Mouse (Mus musculus): ENCODE measurements around the gene Nog. TPM values are rescaled to one million over a fixed set of nuclear protein-coding genes. Genes with fewer than 3 reads are reported as not detected.

Gene Nog
- polyA plus RNA-seq, 1 experiment from 2014 or later, result 11.1 TPM

GRCm38 (mm10) chr11:89310217-89310616 lies 8.1 kb upstream of the Nog start:
- Histone ChIP-seq H3K9me3 (no peaks in the 10 kb centered on the region), H3K4me1 (replicated peaks) (peaks cover 7% of the 10 kb centered on the region; the same call in 1 of the 2 replicates), H3K27me3 (peaks cover 25% of the 10 kb centered on the region), H3K4me3 (replicated peaks) (no peak overlapping the region), H3K9ac (replicated peaks) (no peak overlapping the region), H3K27ac (no peak overlapping the region), H3K36me3 (no peaks in the 10 kb centered on the region), H3K4me2 (no peak overlapping the region)
- 60% methylated on average over 11 of the region's 11 CpGs for WGBS
- ATAC-seq (ENCODE audit: insufficient number of reproducible peaks, insufficient read depth, low FRiP score, low TSS enrichment, low read depth), result no peak

GRCm38 (mm10) chr11:89303421-89303820 lies 1.3 kb upstream of the Nog start:
- Histone ChIP-seq H3K36me3 (no peaks in the 10 kb centered on the region), H3K4me1 (replicated peaks) (peaks cover 22% of the 10 kb centered on the region), H3K27ac (0 out of 2 replicates have a peak overlapping the region, but pooled peaks have one; percentile 7), H3K4me2 (peak overlapping the region; percentile 92), H3K9me3 (no peaks in the 10 kb centered on the region), H3K27me3 (peaks cover 55% of the 10 kb centered on the region), H3K9ac (replicated peaks) (peak overlapping the region; percentile 82; the same call in 1 of the 2 replicates), H3K4me3 (replicated peaks) (peak overlapping the region; percentile 68)
- WGBS, result under 1% methylated on average over 16 of the region's 16 CpGs
- ATAC-seq (ENCODE audit: insufficient number of reproducible peaks, insufficient read depth, low FRiP score, low TSS enrichment, low read depth), result peak; percentile 43; the same call in 1 of the 2 replicates

- Histone ChIP-seq H3K4me1 (replicated peaks) (peaks cover 26% of the 10 kb centered on the region), H3K4me2 (peak overlapping the region; percentile 92), H3K9me3 (no peaks in the 10 kb centered on the region), H3K27ac (peak overlapping the region; percentile 90), H3K36me3 (no peaks in the 10 kb centered on the region), H3K27me3 (peaks cover 60% of the 10 kb centered on the region), H3K4me3 (replicated peaks) (peak overlapping the region; percentile 68), H3K9ac (replicated peaks) (peak overlapping the region; percentile 82)
- peak; percentile 64 for ATAC-seq (ENCODE audit: insufficient number of reproducible peaks, insufficient read depth, low FRiP score, low TSS enrichment, low read depth)
- under 1% methylated on average over 21 of the region's 29 CpGs for WGBS
Measured at GRCm38 (mm10) chr11:89302816-89303180, 666 bp upstream of the Nog start.

DNA sequence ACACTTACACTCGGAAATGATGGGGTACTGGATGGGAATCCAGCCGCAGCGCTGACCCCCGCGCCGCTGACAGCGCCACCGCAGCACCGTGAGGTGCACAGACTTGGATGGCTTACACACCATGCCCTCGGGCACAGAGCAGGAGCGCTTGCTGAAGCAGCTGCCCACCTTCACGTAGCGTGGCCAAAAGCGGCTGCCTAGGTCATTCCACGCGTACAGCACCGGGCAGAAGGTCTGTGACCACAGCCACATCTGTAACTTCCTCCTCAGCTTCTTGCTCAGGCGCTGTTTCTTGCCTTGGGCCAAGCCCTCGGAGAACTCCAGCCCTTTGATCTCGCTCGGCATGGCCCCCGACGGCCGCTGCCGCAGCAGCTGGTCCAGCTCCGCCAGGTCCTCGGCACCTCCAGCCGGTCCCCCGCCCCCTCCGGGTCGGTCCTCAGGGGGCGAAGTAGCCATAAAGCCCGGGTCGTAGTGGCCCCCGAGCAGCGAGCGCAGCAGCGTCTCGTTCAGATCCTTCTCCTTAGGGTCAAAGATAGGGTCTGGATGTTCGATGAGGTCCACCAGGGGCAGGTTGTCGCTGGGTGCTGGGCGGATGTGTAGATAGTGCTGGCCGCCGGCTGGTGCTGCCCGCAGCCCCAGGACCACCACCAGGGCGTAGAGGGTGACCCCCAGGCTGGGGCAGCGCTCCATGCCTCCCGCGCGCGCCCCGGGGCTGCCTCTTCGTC lies 639 bp downstream of the Nog start:
- H3K4me3 ChIP-seq (replicated peaks), result peak overlapping the region; percentile 68
- peak overlapping the region; percentile 90 for H3K27ac ChIP-seq
- H3K9me3 ChIP-seq, result no peaks in the 10 kb centered on the region
- H3K27me3 ChIP-seq, result peaks cover 57% of the 10 kb centered on the region
- H3K4me2 ChIP-seq, result peak overlapping the region; percentile 92
- ATAC-seq (ENCODE audit: insufficient number of reproducible peaks, insufficient read depth, low FRiP score, low TSS enrichment, low read depth), result no peak
- H3K36me3 ChIP-seq, result no peaks in the 10 kb centered on the region
- H3K4me1 ChIP-seq (replicated peaks), result peaks cover 30% of the 10 kb centered on the region
- under 1% methylated on average over 53 of the region's 53 CpGs for WGBS
- H3K9ac ChIP-seq (replicated peaks), result peak overlapping the region; percentile 82

DNA sequence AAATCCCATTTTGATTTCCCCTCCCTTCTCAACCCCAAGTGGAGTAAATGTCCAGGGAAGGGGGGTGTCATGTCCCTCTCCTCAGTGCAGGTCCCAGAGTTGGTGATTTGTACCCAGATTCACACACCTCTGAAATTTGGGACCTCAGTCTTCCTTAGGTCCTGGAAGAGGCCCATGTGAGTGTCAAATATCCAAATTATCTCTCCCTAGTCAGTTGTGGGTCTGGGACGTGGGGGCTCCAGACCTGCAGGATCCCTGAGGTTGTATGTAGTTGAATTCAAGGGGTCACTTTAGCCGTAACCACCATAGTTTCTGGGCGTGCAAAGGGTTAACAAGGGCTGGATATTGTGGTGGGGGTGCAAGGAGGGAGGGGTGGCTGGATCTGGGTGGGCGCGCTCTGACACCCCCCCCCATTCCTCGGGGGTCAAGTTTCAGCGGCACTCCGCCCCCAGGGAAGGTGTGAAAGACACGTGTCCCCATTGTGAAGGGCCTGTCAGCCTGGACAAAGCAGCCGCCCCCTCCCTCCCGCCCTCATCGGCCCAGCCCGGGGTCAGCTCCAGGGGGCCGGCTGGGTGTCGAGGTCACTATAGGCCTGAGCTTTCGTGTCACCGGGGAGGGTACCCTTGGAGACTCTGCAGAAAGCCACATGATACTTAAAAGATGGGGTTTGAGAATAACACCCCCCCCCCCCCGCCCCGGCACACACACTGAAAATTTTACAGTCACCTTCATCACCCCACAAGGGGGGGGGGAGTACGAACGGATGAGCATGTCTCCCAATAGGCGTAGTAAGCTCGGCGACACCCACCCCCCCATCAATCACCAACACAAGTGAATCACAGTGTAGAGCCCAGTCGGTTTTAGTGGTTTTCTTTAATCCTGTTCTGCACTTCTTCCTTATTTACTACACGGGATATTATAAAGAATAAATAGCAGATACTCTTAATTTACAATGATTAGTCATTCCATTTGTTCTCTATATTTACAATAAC lies 2.1 kb downstream of the Nog start:
- Histone ChIP-seq H3K9ac (replicated peaks) (peak overlapping the region; percentile 40; the same call in 1 of the 2 replicates), H3K4me1 (replicated peaks) (peaks cover 30% of the 10 kb centered on the region), H3K9me3 (no peaks in the 10 kb centered on the region), H3K27ac (peak overlapping the region; percentile 60), H3K4me3 (replicated peaks) (peak overlapping the region; percentile 68), H3K27me3 (peaks cover 61% of the 10 kb centered on the region), H3K4me2 (peak overlapping the region; percentile 92), H3K36me3 (no peaks in the 10 kb centered on the region)
- 2% methylated on average over 21 of the region's 26 CpGs for WGBS
- no peak for ATAC-seq (ENCODE audit: insufficient number of reproducible peaks, insufficient read depth, low FRiP score, low TSS enrichment, low read depth)

DNA sequence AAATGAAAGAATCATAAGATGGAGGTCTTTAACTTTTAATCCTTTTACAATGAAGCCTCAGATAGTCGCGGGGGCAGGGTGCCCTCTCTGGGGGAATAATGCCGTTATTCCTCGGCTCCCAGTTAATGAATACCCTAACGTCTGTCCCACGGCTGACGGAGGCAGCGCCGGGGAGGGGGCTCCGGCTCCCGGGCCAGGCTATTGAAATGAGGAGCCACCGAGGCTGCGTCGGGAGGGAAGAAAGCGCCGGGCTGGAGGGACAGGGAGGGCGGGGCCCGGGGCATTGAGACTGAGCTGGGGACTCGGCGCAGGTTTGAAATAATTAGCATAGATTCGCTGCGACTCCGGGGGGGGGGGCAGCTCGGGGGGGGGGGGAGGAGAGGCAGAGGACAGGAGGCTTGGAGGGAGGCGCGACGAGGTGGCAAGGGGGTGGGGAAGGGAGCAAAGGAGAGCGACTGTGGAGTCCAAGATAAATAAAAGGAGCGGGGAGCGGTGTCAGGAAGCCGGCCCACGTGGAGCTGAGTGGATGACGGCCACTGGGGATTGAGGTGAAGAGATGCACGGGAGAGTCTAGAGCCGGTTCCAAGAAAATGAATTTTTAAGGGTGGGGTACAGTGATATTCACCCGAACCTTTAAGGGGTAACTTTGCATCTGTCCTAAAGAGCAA lies 2.9 kb downstream of the Nog start:
- no peaks in the 10 kb centered on the region for H3K9me3 ChIP-seq
- no peak for ATAC-seq (ENCODE audit: insufficient number of reproducible peaks, insufficient read depth, low FRiP score, low TSS enrichment, low read depth)
- H3K9ac ChIP-seq (replicated peaks), result peak overlapping the region; percentile 42
- peak overlapping the region; percentile 68; the same call in 1 of the 2 replicates for H3K27ac ChIP-seq
- peak overlapping the region; percentile 68 for H3K4me3 ChIP-seq (replicated peaks)
- H3K4me1 ChIP-seq (replicated peaks), result peaks cover 30% of the 10 kb centered on the region
- peak overlapping the region; percentile 92 for H3K4me2 ChIP-seq
- H3K36me3 ChIP-seq, result no peaks in the 10 kb centered on the region
- under 1% methylated on average over 34 of the region's 36 CpGs for WGBS
- peaks cover 57% of the 10 kb centered on the region for H3K27me3 ChIP-seq

DNA sequence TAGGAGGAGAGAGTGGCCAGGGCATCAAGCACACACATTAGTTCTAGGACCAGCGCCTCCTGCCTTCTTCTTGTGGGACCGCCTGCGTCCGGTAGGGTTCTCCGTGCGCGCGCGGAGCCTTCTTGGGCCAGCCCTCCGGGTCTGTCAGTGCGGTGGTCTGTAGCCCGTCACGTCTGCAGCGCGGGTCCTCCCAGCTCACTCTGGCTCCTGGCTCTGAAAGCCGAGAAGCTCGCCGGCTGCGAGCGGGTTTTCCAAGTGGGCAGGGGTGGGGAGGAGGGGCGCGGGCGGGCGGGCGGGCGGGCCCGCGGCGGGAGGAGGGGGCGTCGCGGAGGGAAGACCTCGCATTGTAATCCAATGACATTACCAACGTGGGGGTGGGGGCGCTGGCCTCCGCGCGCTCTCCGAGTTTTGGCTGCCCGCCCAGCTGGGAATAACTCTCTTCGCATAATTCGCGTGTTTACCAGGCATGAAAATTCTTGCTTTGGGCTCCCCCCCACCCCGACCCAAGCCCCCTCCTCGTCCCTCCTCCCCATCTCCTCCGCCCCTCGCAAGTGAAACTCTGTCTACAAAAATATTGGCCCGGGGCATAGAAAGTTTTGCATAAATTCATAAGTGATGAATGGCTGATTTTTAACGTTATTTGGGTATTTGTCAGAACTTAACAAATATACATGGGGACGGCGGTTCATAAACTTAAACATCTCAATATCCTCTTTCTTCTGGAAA lies 3.7 kb downstream of the Nog start:
- Histone ChIP-seq H3K9me3 (no peaks in the 10 kb centered on the region), H3K4me2 (peak overlapping the region; percentile 92), H3K9ac (replicated peaks) (0 out of 2 replicates have a peak overlapping the region, but pooled peaks have one; percentile 23), H3K27me3 (peaks cover 54% of the 10 kb centered on the region), H3K4me3 (replicated peaks) (peak overlapping the region; percentile 68), H3K27ac (peak overlapping the region; percentile 68; the same call in 1 of the 2 replicates), H3K36me3 (no peaks in the 10 kb centered on the region), H3K4me1 (replicated peaks) (peaks cover 30% of the 10 kb centered on the region)
- 1% methylated on average over 47 of the region's 51 CpGs for WGBS
- ATAC-seq (ENCODE audit: insufficient number of reproducible peaks, insufficient read depth, low FRiP score, low TSS enrichment, low read depth), result peak; percentile 63

DNA sequence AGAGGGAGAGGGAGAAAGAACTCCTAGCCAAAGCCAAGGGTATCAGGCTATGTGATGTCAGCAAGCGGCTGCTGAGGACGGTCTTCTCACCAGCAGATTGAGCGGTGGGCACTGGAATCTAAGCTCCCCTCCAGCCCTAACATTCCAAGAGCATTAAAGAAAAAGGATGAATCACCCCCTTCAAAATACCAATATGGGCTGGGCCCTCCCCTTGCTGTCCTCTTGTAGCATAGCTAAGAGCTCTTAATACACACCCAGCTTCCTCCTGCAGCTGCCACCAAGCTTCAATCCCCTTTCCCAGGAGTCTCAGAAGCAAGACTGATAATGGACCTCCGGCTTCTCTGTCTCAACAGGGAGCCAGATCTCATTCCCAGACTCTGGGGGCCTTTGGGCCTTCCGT lies 4.6 kb downstream of the Nog start:
- Histone ChIP-seq H3K27me3 (peaks cover 51% of the 10 kb centered on the region), H3K4me1 (replicated peaks) (peaks cover 30% of the 10 kb centered on the region), H3K4me3 (replicated peaks) (0 out of 2 replicates have a peak overlapping the region, but pooled peaks have one; percentile 68), H3K9me3 (peaks cover 2% of the 10 kb centered on the region; the same call in 1 of the 2 replicates), H3K4me2 (peak overlapping the region; percentile 92), H3K9ac (replicated peaks) (no peak overlapping the region), H3K36me3 (no peaks in the 10 kb centered on the region), H3K27ac (peak overlapping the region; percentile 50; the same call in 1 of the 2 replicates)
- 49% methylated on average over 5 of the region's 5 CpGs for WGBS
- ATAC-seq (ENCODE audit: insufficient number of reproducible peaks, insufficient read depth, low FRiP score, low TSS enrichment, low read depth), result no peak

GRCm38 (mm10) chr11:89269809-89270361 lies 32.2 kb downstream of the Nog start:
- H3K9me3 ChIP-seq, result no peaks in the 10 kb centered on the region
- peaks cover 14% of the 10 kb centered on the region for H3K4me1 ChIP-seq (replicated peaks)
- no peak overlapping the region for H3K27ac ChIP-seq
- H3K27me3 ChIP-seq, result 0 out of 2 replicates have a peak, but pooled peaks cover 3% of the 10 kb centered on the region
- no peak overlapping the region for H3K4me2 ChIP-seq
- whole genome bisulfite sequencing, result 71% methylated on average over 13 of the region's 13 CpGs
- H3K36me3 ChIP-seq, result no peaks in the 10 kb centered on the region
- ATAC-seq (ENCODE audit: insufficient number of reproducible peaks, insufficient read depth, low FRiP score, low TSS enrichment, low read depth), result no peak
- no peak overlapping the region for H3K9ac ChIP-seq (replicated peaks)
- H3K4me3 ChIP-seq (replicated peaks), result no peak overlapping the region

GRCm38 (mm10) chr11:89267520-89267919 lies 34.6 kb downstream of the Nog start:
- Histone ChIP-seq H3K4me3 (replicated peaks) (no peak overlapping the region), H3K9ac (replicated peaks) (no peak overlapping the region), H3K27ac (no peak overlapping the region), H3K36me3 (no peaks in the 10 kb centered on the region), H3K4me2 (no peak overlapping the region), H3K27me3 (0 out of 2 replicates have a peak, but pooled peaks cover 4% of the 10 kb centered on the region), H3K4me1 (replicated peaks) (peaks cover 15% of the 10 kb centered on the region), H3K9me3 (no peaks in the 10 kb centered on the region)
- ATAC-seq (ENCODE audit: insufficient number of reproducible peaks, insufficient read depth, low FRiP score, low TSS enrichment, low read depth), result no peak
- WGBS, result 94% methylated on average over 3 of the region's 3 CpGs

All from limb, embryonic 12.5 days (tissue).